Mouse (Mus musculus): ENCODE measurements around the gene Chrna9. TPM values are rescaled to one million over a fixed set of nuclear protein-coding genes. Genes with fewer than 3 reads are reported as not detected.
A peak's percentile ranks its signal among the peaks of the same experiment; 100 is the strongest.

Chrna9 gene
- polyA plus RNA-seq, 1 experiment from 2014 or later: not detected

DNA sequence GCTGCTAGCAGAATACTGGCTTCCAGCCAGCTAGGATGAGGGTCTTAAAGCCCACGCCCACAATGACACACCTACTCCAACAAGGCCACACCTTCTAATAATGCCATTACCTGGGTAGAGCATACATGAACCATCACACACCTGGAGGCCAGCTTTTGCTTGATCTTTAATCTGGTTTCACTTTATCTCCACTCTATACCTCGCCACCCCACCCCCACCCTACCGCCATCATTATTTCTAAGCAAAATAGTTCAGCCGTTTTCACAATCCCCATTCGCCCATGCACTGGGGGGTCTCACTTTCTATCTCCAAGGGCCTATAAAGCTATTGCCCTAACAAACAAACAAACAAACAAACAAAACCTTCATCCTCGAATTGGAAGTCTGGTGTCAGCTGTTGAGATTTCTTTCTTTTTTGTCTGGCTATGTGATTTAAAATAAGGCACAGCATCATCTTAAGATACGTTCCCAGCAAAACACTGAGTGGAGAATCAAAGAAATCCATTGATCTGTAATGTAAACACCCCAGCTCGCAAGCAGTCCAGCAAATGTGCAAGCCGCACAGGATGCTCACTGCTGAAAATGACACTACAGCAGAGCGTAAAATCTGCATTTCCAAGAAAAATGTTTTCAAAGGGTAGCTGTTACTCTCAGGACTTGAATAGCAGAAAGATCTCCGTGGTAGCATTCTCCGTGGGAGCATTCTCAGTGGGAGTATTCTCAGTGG is 13.9 kb upstream of the Chrna9 start:
- no peaks in the 10 kb centered on the region for H3K27me3 ChIP-seq
- H3K36me3 ChIP-seq (ENCODE audit: poor library complexity, severe bottlenecking): no peaks in the 10 kb centered on the region
- peaks cover 10% of the 10 kb centered on the region for H3K4me1 ChIP-seq
- no peak overlapping the region for H3K4me3 ChIP-seq
- H3K4me2 ChIP-seq: no peak overlapping the region
- no peak overlapping the region for H3K27ac ChIP-seq
- no peaks in the 10 kb centered on the region for H3K9me3 ChIP-seq (replicated peaks)
- 80% methylated on average over 12 of the region's 12 CpGs for whole genome bisulfite sequencing
- no peak overlapping the region for H3K9ac ChIP-seq
- no peak for ATAC-seq

DNA sequence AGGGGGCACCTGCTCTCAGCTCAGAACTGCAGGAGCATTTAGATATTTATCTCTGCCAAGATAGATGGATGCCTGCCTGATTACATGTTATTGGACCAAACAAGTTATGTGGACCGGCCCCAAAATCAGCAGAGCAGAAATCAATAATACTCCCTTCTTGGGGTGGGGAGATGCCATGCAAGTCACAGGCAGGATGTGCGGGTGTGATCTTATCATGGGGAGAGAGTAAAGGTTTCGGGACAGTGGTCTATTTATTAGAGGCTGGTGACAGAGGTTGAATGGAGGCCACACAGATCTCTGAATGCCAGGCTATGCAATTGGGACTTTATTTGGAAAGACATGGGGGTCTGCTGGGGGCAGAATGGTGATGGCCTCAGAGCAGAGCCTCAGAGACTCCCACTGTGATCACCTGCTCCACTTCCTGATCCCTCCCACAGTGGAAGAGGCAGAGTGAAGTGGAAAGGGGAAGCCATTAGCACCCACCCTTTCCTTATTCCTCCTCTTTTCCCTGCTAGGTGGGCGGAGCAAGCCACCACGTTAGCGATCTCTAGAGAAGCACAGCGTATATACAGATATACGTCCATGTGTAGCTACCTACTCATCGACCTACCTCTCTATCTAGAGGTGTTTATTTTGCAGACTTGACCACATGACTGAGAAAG is 13.1 kb upstream of the Chrna9 start:
- WGBS: 83% methylated on average over 9 of the region's 9 CpGs
- no peak overlapping the region for H3K4me2 ChIP-seq
- H3K27me3 ChIP-seq: no peaks in the 10 kb centered on the region
- H3K4me3 ChIP-seq: no peak overlapping the region
- H3K9ac ChIP-seq: no peak overlapping the region
- H3K4me1 ChIP-seq: peaks cover 10% of the 10 kb centered on the region
- ATAC-seq: no peak
- no peaks in the 10 kb centered on the region for H3K36me3 ChIP-seq (ENCODE audit: poor library complexity, severe bottlenecking)
- no peak overlapping the region for H3K27ac ChIP-seq
- no peaks in the 10 kb centered on the region for H3K9me3 ChIP-seq (replicated peaks)

DNA sequence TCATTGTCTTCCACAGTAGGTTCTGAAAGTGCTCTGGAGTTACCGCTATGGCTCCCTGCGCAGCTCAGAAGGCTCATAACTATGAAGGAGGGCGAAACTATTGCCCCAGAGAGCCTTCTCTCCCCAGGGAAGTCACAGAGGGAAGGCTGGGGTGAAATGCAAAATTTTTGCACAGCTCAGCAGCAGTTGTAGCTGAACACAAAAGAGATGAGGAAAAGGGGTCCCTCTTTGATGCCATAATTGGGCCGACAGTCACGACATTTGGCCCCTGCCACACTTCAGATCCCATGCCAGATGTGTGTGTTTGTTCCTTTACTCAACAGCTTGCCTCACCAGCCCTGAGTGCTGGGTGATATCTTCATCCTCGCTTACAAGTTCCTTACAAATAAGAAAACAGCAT is 8.1 kb upstream of the Chrna9 start:
- H3K4me2 ChIP-seq: no peak overlapping the region
- H3K9ac ChIP-seq: no peak overlapping the region
- ATAC-seq: no peak
- no peaks in the 10 kb centered on the region for H3K9me3 ChIP-seq (replicated peaks)
- H3K36me3 ChIP-seq (ENCODE audit: poor library complexity, severe bottlenecking): no peaks in the 10 kb centered on the region
- no peak overlapping the region for H3K4me3 ChIP-seq
- no peaks in the 10 kb centered on the region for H3K4me1 ChIP-seq
- WGBS: 83% methylated on average over 6 of the region's 6 CpGs
- no peak overlapping the region for H3K27ac ChIP-seq
- H3K27me3 ChIP-seq: no peaks in the 10 kb centered on the region

DNA sequence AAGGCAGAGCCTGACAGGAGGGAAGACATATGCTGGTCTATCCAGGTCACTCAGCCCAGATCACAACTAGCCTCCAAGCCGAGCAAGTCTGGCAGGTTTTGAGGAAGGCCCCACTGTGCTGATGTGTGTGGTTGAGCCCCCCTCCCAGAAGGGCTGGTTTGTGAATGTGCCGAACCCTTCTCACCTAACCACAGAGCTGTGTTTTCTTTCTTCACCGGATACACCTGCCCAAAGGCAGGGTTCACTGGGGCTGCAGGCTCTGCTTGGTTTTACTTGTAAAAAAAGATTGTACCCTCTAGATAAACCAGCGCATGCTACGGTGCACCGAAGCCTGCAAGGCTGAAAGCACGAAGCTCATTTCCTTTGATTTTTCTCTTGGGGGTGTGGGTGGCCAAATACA is 5.6 kb upstream of the Chrna9 start:
- ATAC-seq: no peak
- H3K4me2 ChIP-seq: no peak overlapping the region
- no peaks in the 10 kb centered on the region for H3K36me3 ChIP-seq (ENCODE audit: poor library complexity, severe bottlenecking)
- H3K27ac ChIP-seq: no peak overlapping the region
- H3K4me3 ChIP-seq: no peak overlapping the region
- H3K9me3 ChIP-seq (replicated peaks): no peaks in the 10 kb centered on the region
- WGBS: 93% methylated on average over 7 of the region's 7 CpGs
- no peak overlapping the region for H3K9ac ChIP-seq
- H3K4me1 ChIP-seq: no peaks in the 10 kb centered on the region
- no peaks in the 10 kb centered on the region for H3K27me3 ChIP-seq

DNA sequence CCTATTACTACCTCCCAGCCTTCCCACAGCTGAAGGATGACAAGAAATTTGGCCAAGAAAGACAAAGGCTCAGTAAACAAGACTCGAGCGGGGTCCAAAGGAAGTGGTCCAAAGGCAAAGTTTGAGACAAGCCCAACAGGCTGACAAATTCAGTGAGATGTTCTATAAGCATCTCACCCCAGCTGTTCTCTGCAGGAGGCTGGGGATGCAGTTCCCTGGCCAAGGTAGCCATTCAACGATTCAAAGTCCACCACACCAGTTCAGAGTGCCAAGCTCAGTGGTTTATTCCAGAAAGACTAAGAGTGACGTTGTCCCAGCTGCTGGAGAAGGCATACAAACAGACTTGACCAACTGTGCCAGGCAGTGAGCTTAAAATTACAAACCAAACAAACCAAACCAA is 4.5 kb upstream of the Chrna9 start:
- no peaks in the 10 kb centered on the region for H3K27me3 ChIP-seq
- no peak overlapping the region for H3K27ac ChIP-seq
- WGBS: 82% methylated on average over 4 of the region's 4 CpGs
- no peaks in the 10 kb centered on the region for H3K4me1 ChIP-seq
- H3K4me3 ChIP-seq: no peak overlapping the region
- H3K4me2 ChIP-seq: no peak overlapping the region
- no peaks in the 10 kb centered on the region for H3K36me3 ChIP-seq (ENCODE audit: poor library complexity, severe bottlenecking)
- ATAC-seq: no peak
- H3K9ac ChIP-seq: no peak overlapping the region
- H3K9me3 ChIP-seq (replicated peaks): no peaks in the 10 kb centered on the region

DNA sequence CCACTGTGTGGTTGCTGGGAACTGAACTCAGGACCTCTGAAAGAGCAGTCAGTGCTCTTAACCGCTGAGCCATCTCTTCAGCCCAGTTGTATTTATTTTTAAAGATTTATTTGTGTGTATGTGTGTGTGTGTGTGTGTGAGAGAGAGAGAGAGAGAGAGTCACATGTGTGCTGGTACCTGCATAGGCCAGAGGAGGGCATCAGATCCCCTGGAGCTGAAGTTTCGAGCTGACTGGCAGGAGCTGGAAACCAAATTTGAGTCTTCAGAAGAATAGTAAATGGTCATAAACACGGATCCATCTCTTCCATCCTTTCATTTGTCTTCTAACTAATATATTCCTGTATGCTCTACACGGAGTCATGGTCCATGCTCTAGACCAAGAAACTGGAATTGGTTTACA is 1.5 kb upstream of the Chrna9 start:
- H3K4me1 ChIP-seq: no peaks in the 10 kb centered on the region
- H3K9me3 ChIP-seq (replicated peaks): no peaks in the 10 kb centered on the region
- no peak overlapping the region for H3K4me2 ChIP-seq
- ATAC-seq: no peak
- H3K4me3 ChIP-seq: no peak overlapping the region
- H3K9ac ChIP-seq: no peak overlapping the region
- H3K36me3 ChIP-seq (ENCODE audit: poor library complexity, severe bottlenecking): no peaks in the 10 kb centered on the region
- WGBS: 90% methylated on average over 4 of the region's 4 CpGs
- no peak overlapping the region for H3K27ac ChIP-seq
- H3K27me3 ChIP-seq: no peaks in the 10 kb centered on the region

DNA sequence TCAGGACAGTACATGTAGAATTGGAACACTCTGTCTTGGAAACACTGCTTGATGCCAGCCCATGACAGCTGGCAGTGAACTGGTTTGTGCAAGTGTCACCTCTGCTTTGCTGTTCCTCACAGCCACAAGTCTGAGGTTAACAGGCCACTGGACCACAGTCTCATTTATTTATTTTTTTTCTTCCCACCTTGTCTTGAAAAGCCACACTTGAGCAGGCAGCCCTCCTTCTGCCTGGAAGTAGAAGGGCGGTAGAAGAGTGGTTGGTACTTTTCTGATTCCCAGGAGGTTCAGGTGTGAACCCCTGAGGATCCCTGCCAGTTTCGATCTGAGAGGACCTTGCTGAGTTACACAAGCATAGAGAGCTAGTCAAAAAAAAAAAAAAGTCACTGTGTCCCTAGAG is 957 bp upstream of the Chrna9 start:
- Histone ChIP-seq H3K4me2 (no peak overlapping the region), H3K27me3 (no peaks in the 10 kb centered on the region), H3K4me1 (no peaks in the 10 kb centered on the region), H3K4me3 (no peak overlapping the region), H3K9me3 (replicated peaks) (no peaks in the 10 kb centered on the region), H3K9ac (no peak overlapping the region), H3K27ac (no peak overlapping the region), H3K36me3 (ENCODE audit: poor library complexity, severe bottlenecking) (no peaks in the 10 kb centered on the region)
- 76% methylated on average over 2 of the region's 2 CpGs for WGBS
- no peak for ATAC-seq

DNA sequence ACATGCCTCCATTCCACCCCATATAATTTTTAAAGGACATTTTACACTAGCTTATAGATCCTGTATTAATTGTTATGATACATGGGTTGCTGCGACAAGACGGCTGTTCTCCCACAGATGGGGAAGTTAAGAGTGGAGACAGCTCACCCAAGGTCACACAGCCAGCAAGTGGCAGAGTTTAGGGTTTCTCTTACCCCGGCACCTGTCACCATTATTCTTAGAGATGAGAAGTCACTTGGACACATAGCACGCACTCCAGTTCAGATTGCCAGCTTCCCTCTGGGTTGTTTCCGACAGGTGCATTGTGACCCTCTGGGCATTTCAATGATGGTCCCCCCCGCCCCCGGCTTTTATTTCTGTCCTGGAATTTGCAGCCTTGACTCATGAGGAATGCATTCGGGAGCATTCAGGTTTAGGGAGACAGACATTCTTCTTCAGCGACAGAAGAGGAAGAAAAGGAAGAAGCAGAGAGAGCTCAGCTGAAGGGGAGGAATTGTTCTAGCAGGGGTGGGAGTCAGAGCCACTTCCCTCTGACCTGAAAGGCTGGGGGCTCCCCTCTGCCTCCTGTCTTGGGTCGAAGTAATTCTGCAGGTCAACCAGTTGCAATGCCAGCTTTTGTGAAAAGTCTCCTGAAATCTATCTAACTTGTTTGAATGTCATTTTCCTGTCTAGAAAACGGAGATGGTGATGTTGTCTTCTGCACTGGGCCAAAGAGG is 2.4 kb downstream of the Chrna9 start:
- Histone ChIP-seq H3K9ac (no peak overlapping the region), H3K4me1 (no peaks in the 10 kb centered on the region), H3K4me3 (no peak overlapping the region), H3K27me3 (no peaks in the 10 kb centered on the region), H3K36me3 (ENCODE audit: poor library complexity, severe bottlenecking) (no peaks in the 10 kb centered on the region), H3K9me3 (replicated peaks) (no peaks in the 10 kb centered on the region), H3K27ac (no peak overlapping the region), H3K4me2 (no peak overlapping the region)
- 74% methylated on average over 11 of the region's 11 CpGs for WGBS
- no peak for ATAC-seq

DNA sequence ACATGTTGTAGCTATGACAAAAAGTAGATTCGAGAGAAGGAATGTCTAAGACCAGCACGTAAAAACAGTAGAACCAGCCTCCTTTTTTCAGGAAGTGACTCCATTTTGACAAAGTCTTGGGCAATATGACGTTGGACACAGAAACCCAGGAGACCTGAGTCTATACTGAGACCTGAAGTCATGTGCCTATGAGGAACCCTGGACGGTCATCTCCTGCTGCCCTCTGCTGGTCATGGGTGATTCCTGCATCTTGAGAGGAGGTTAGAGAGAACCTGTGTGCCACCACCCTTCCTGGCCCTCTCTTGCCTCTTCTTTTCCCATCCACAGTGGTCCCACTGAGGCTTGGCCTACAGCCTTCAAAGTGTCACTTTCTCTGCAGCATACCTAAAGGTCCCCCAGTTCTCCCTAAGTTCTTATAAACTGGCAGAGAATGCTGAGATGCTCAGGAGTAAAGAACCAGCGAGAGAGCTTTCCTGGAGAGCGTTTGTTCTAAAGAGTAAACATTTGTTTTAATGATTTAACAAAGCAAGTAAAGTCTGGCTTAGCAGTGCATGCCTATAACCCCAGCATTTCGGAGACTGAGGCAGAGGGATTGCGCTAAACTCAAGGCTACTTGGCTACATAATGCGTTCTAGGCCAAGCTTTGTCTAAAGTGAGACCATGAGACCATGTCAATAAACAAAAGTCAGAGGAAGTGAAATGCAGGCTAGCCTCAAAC is 3.4 kb downstream of the Chrna9 start:
- H3K9me3 ChIP-seq (replicated peaks): no peaks in the 10 kb centered on the region
- H3K4me1 ChIP-seq: no peaks in the 10 kb centered on the region
- peak; percentile 72; the same call in 1 of the 2 replicates for ATAC-seq
- H3K27me3 ChIP-seq: no peaks in the 10 kb centered on the region
- H3K4me3 ChIP-seq: no peak overlapping the region
- no peak overlapping the region for H3K9ac ChIP-seq
- whole genome bisulfite sequencing: 62% methylated on average over 9 of the region's 9 CpGs
- no peaks in the 10 kb centered on the region for H3K36me3 ChIP-seq (ENCODE audit: poor library complexity, severe bottlenecking)
- no peak overlapping the region for H3K4me2 ChIP-seq
- no peak overlapping the region for H3K27ac ChIP-seq

DNA sequence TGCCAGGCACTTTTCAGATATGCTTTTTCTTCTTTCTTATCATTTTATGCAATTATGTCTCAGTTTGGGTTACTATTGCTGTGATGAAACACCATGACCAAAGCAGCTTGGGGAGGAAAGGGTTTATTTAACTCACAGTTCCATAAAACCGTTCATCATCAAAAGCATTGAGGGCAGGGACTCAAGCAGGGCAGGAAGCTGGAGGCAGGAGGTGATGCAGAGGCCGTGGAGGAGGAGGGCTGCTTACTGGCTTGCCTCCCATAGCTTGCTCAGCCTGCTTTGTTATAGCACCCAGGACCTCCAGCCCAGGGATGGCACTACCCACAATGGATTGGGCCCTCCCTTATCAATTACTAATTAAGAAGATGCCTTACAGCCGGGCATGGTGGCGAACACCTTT is 6.4 kb downstream of the Chrna9 start:
- Histone ChIP-seq H3K9ac (no peak overlapping the region), H3K27ac (no peak overlapping the region), H3K4me1 (no peaks in the 10 kb centered on the region), H3K27me3 (no peaks in the 10 kb centered on the region), H3K36me3 (ENCODE audit: poor library complexity, severe bottlenecking) (no peaks in the 10 kb centered on the region), H3K9me3 (replicated peaks) (no peaks in the 10 kb centered on the region), H3K4me3 (no peak overlapping the region), H3K4me2 (no peak overlapping the region)
- no peak for ATAC-seq
- WGBS: 74% methylated on average over 4 of the region's 4 CpGs

DNA sequence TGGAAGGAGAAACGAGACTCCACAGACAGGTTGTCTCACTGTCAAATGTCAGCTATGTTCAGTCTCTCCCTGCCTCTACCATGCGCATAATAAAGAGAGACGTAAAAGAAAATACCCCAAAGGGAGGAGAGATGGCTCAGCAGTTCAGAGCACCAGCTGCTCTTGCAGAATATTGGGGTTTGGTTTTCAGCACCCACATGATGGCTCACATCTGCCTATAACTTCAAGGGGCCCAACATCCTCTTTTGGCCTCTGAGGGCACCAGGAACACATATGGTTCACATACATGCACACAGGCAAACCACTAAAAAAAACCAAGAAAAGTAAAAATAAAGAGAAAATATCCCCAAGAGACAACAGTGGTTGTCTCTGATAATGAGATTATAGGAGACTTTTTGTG is 15.1 kb downstream of the Chrna9 start:
- no peaks in the 10 kb centered on the region for H3K36me3 ChIP-seq (ENCODE audit: poor library complexity, severe bottlenecking)
- no peak overlapping the region for H3K9ac ChIP-seq
- H3K4me3 ChIP-seq: no peak overlapping the region
- H3K27me3 ChIP-seq: no peaks in the 10 kb centered on the region
- peak overlapping the region; percentile 95 for H3K27ac ChIP-seq
- no peaks in the 10 kb centered on the region for H3K9me3 ChIP-seq (replicated peaks)
- H3K4me2 ChIP-seq: no peak overlapping the region
- 17% methylated on average over 3 of the region's 3 CpGs for WGBS
- H3K4me1 ChIP-seq: peaks cover 12% of the 10 kb centered on the region
- no peak for ATAC-seq

DNA sequence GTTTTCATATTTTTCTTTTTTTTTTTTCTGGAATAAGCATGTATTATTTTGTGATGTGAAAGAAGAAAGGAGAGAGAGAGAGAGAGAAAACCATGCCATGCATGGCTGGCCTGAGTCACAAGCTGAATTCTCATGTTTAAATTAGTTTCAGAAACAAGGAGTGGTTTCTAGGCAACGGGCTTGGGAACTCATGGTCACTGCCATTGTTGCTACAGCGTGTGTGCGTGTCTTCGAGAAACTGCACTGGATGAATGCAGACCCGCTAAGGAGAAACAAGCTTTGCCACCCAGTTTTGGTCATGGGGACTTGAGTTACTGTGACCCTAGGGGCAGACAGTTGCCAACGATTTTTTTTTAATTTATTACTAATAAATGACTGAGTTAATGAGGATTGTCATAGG is 15.5 kb downstream of the Chrna9 start:
- no peaks in the 10 kb centered on the region for H3K9me3 ChIP-seq (replicated peaks)

More for the DNA sequence above, 15.5 kb downstream of the Chrna9 start:
- under 1% methylated on average over 6 of the region's 6 CpGs for WGBS
- Histone ChIP-seq H3K4me2 (peak overlapping the region; percentile 53), H3K9ac (peak overlapping the region; percentile 50; the same call in 1 of the 2 replicates), H3K4me1 (peaks cover 16% of the 10 kb centered on the region), H3K27me3 (no peaks in the 10 kb centered on the region), H3K36me3 (ENCODE audit: poor library complexity, severe bottlenecking) (no peaks in the 10 kb centered on the region), H3K4me3 (peak overlapping the region; percentile 9; the same call in 1 of the 2 replicates), H3K27ac (peak overlapping the region; percentile 95)
- peak; percentile 89 for ATAC-seq

Measured in forebrain, embryonic 13.5 days (tissue).